Mouse (Mus musculus) CH12F3 (cell line): ENCODE results near the gene Zfp326.

Experiments used
- in situ Hi-C: fragments of 300-500 bp; cut with MboI; formaldehyde crosslinking; loops from 2 replicates; pipeline ENCODE4 v1.14.3; 2020; ENCODE audit warnings: low sequenced_read_pairs

Gene Zfp326

DNA sequence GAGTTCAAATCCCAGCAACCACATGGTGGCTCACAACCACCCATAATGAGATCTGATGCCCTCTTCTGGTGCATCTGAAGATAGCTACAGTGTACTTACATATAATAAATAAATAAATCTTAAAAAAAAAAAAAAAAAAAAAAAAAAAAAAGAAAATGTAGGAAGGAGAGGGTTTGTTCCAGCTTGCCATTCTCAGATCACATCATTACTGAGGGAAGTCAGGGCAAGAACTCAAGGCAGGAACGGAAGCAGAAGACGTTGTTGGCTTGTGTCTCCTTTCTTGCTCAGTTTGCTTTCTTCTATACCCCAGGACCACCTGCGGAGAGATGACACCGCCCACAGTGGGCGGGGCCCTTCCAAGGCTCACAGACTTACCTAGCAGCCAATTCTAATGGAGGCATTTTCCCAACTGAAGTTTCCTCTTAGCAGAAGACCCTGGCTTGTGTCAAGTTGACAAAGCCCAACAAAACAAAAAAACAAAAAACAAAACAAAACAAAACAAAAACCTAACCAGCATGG, 11.2 kb upstream of the Zfp326 start:
- in situ Hi-C loops: loop anchor here (10.0 kb wide), 2 partner anchors 170 to 460 kb away; partner anchors contain the start of gene Lrrc8d

DNA sequence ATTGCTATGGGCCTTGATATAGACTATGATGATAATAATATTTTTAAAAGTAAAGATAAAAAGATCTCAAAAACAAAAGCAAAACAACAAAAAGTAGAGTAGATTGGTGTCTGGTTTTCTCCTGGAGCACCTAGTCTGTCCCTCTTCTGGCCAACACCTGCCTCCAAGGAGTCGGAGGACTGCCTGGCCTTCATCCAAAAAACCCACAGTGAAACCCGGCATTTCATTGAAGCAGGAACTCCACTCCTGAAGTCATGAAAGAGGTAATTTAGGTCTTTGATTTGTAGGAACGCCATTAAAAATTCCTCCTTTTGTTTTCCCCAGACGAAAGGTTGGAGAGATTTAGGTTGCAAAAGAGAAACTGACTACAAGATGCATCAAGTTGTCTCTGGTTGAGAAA, 8.9 kb upstream of the Zfp326 start:
- in situ Hi-C loops: loop anchor here (10.0 kb wide), 2 partner anchors 173 to 463 kb away; partner anchors contain the start of gene Lrrc8d

DNA sequence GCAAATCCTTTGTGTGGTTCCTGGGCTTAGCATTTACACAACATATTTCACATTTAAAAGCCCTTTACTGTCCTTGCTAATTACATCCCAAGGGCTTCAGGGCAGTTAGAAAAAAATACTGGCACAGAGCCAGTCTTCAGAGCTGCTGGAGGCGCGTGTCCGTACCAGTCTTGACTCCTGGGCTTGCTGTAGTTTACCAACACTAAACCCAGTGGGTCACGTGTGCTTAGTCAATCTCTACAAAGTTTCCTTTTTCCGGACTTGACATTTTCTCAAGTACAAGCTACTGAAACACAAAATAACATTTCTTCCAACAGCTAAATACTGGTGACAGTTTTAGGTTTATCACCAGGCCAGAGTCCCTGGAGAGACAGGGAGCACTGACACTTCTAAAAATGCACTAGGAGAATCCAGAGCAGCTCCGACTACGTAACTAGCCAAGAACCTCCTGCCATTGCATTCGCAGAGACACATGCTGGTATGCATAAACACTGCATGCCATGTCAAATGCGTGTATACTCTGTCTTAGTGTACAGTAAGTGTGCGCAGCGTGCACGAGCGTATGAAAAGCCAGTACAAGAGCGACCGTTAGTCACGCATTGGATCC, 8.4 kb upstream of the Zfp326 start:
- in situ Hi-C loops: loop anchor here (10.0 kb wide), 2 partner anchors 173 to 463 kb away; partner anchors contain the start of gene Lrrc8d

DNA sequence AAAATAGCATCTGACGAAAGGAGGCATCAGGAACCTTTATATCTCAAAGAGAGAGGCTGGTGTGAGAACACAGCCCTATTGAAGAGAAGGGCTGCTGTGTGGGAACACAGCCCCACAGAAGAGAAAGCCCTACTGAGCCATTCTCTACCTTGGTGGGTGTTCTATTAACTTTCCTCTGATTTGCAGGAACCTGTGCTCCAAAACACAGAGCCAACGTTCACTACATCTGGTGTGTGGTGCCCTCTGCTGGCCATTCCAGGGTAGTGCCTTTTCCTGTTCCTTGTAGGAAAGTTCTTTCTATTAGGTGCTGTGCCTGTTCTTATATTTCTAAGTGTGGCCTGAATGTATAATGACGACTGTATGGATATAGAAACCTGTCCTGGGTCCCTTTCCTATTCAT, 7.8 kb upstream of the Zfp326 start:
- in situ Hi-C loops: loop anchor here (10.0 kb wide), 2 partner anchors 174 to 464 kb away; partner anchors contain the start of gene Lrrc8d

DNA sequence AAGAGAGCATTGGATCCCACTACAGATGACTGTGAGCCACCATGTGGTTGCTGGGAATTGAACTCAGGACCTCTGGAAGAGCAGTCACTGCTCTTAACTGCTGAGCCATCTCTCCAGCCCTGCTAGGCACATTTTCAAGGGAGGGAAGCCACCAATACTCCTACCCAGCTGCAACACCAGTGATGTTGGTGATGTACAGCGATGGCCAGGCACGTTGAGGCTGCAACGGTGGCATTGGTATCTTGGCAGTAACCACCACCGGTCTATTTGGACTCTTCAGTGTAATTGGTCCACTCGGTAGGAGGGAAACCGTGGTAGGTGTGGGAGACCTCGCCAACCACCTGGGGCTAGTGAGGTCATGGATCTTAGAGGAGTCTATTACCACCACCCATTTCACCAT, 6.6 kb upstream of the Zfp326 start:
- in situ Hi-C loops: loop anchor here (10.0 kb wide), 3 partner anchors 175 to 465 kb away; partner anchors contain the start of gene Lrrc8d

DNA sequence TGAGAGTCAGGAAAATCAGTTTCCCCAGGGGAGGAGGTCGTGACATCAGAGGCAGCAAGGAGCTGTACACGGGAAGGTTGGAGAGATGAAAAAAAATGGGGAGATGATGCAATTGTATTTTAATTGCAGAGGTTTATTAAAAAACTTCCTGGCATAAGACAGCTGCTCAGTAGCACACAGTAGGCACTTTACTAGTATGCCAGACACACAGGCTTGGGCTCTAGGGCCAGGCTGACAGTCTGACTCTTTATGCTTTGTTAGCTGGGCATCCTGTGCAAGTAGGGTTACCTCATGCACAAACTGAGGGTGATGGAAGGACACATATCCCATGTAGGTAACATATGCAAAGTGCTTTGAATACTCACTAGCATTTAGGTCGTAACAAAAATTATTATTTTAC, 5.2 kb upstream of the Zfp326 start:
- in situ Hi-C loops: loop anchor here (10.0 kb wide), 1 partner anchor 376 kb away; no protein-coding TSS in a partner anchor

DNA sequence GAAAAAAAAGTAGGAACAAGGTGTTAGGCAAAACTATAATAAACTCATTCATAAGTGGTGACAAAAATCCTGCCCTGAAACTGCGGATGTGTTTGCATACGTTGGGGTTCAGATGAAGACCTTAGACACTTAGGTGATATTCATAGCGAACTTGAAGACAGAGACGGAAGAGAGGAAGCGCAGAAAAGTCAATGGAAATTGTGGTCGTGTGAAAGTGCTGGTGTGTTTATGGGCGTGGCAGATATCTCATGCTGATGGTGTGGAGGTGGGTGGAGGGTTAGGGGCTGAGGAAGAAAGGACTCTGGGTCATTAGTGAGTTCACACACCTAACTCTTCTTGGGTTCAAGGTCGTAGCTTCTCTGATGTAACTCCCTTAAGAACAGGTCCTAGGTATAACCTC, 4.2 kb upstream of the Zfp326 start:
- in situ Hi-C loops: loop anchor here (10.0 kb wide), 1 partner anchor 377 kb away; no protein-coding TSS in a partner anchor

DNA sequence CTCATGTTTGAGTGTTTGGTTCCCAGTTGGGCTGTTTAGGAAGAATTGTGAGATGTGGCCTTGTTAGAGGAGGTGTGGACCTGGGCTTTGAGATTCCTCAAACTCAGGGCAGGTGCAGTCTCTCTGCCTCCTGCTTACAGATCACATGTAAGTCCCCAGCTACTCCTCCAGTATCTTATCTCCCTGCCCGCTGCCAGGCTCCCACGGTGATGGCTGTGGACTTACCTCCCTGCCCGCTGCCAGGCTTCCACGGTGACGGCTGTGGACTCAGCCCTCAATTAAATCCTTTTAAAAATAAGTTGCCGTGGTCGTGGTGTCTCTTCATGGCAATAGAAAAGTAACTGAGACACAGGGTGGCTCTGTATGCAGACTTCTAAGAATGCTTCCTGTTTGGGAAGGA, 3.4 kb upstream of the Zfp326 start:
- in situ Hi-C loops: loop anchor here (10.0 kb wide), 1 partner anchor 378 kb away; no protein-coding TSS in a partner anchor

DNA sequence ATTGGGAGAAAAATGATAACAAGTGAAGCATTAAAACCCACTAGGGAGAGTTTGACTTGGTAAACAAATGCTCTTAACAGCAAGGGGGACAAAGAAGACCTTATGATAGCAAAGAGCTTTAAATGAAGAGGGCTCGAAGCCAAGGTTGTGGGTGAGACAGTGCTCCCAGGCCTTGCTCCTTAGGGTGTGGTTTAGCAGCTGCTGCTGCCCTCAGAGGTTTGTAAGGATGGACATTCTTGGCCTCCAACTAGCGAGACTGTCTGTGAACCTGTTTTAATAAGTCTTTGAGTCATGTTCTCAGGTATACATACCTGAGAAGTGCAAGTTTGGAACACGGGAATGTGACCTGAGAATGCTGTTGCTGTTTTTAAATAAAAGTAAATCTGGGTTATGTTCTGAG, 2.6 kb upstream of the Zfp326 start:
- in situ Hi-C loops: loop anchor here (10.0 kb wide), 1 partner anchor 379 kb away; no protein-coding TSS in a partner anchor

DNA sequence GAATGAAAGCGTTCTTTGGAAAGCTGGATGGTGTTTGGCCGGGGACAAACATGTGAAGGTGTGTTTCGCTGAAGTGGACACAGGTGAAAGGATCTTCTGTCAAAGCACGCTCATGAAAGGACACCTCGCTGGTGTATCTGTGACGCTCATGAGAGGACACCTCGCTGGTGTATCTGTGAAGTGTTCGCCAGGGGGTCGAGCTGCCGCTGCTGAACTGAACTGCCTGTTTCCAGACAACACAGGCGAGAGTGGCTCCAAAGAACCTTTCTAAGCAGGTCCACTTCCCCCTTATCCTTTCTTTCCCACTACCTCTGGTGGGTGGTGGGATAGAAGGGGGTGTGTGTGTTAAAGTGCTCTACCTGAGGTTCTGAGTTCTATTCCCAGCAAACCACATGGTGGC, 1.9 kb upstream of the Zfp326 start:
- in situ Hi-C loops: loop anchor here (10.0 kb wide), 1 partner anchor 380 kb away; no protein-coding TSS in a partner anchor

DNA sequence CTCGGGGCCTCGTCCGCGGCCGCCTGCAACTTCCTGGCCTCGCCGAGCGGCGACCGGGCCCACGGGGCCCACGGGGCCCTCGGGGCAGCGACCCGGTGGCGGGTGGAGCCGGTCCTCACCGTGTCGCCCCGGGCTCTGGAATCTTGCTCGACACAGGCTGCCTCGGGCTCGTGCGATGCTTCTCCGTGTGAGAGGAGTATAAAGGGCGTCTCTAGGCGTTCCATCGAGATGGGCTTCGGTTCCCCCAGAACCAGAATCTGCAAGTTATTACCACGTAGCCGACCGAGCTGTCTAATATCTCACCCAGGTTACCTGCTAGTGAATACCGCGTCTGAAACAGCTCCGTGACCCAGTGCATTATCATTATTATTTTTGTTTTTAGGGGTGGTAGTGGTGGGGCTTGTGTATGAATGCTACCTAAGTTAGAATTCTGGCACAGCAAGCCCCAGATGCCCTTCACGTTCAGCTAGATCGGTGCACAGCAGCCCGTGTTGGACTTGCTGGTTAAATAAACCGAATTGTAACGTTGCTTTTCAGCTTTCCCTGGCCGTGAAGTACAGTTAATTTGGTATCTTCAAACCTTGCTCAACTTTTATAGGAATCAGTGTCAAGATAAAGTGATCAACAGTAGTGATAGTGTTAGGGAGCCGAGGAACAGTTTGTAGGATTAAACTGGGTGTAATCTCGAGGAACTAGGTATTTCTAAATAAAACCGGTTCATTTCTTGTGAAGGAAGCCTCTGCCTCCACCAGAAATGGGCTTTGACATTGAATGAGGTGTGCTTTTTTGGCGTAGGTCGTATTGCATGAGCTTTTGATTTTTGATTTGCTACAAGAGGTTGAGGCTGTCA, 785 bp downstream of the Zfp326 start:
- in situ Hi-C loops: loop anchor here (10.0 kb wide), 1 partner anchor 382 kb away; no protein-coding TSS in a partner anchor

DNA sequence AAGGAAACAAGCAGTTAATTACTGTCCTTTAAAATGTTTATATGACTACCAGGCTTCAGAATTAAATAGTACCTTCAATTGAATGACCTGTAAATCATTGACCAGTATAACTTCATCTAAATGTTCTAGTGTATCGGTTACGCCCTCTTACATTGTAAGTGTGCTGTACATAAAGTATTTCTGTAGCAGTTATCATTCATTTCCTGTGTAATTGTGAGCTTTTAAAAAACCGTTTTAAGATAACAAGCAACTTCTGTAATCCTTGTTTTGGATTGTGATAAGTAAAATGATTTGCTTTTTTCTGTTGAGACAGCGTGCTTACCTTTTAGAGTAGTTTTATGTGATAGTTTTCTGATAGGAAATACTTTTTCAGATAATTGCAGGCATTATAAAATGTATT, 11.0 kb downstream of the Zfp326 start:
- in situ Hi-C loops: no loop called here

DNA sequence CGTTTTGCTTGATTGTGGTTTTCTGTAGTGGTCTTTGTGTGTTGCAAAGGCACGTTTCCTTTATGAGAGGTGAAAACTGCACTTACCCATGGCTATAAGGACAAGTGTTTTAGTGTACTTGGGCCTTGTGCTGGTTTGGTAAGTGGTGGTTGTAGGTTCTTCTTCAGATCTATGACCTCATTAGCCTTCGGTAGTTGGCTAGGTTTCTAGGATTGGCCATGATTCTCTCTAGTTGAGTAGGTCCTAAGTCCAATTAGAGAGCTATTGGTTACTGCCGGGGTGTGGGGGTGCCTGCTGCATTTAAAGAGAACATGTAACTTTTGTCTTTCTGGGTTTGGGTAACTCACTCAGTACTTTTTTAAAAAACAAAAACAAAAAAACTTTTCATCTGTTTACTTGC, 21.8 kb downstream of the Zfp326 start:
- in situ Hi-C loops: no loop called here

DNA sequence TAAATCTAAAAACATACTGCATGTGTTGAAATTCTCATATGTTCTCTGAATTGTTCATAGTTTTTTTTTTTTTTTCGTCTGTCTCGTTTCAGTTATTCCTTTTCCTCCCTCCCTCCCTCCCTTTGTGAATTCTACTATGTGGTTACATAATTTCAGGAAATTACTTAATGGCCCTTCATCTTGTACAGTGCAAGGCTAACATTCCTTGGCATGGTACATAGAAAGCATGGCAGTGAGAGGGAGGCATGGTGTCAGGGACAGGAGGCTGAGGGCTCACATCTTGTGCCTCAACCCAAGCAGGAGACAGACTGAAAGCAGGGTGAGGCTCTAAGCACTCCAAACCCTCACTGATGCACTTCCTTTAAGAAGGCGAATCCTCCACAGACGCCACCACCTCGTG, 32.8 kb downstream of the Zfp326 start:
- in situ Hi-C loops: no loop called here

DNA sequence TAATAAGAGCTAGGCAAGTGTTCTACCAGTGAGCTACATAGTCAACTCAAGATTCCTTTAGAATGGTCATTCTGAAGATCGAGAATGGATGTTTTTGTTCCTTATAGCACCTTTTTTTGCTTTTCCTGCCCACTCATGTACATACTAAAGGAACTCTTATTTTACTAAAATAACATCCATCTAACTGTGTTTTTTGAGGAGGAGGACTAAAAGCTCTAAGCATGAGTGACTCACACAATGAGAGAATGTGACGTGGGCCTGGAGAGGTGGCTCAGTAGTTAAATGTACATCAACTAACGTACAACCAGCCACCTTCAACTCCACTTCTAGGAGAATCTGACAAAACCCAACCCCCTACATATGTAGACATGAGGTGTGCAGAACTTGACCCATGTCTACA, 33.3 kb downstream of the Zfp326 start:
- in situ Hi-C loops: no loop called here

DNA sequence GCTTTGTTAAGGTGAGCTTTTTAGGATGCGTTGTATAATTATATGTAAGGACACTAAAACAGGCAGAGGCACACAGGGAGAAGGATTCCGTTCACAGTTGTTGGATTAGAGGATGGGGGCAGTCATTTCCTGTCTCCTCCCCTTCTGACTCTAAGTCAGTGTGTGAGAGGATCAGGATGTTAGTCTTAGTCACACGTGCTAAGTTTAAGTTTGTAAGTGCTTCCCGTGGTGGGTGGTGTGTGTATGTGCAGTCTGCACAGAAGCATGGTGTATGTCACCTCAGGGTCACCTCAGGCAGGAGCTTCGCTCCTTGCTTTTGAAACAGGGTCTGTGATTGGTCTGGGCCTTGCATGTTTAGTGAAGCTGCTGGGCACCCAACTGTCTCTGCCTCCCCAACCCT, 35.1 kb downstream of the Zfp326 start:
- in situ Hi-C loops: no loop called here

DNA sequence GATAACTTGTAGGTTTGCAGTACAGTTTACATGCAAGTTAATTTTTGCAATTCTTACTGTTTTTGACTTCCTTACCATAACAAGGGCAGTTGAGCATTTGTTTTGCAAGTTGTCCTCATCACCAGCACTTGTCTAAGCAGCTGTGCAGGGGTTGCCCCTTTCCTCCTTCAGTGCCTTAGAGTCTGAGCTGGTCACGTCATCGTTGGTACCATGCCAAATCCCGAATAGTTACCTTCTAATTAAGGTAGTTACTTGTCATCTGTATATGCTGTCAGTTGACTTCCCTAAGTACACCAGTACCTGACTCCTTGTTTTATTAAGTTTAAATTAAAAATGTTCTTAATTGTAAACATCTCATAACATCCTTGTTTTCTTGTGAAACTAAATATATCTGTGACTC, 41.0 kb downstream of the Zfp326 start:
- in situ Hi-C loops: no loop called here

DNA sequence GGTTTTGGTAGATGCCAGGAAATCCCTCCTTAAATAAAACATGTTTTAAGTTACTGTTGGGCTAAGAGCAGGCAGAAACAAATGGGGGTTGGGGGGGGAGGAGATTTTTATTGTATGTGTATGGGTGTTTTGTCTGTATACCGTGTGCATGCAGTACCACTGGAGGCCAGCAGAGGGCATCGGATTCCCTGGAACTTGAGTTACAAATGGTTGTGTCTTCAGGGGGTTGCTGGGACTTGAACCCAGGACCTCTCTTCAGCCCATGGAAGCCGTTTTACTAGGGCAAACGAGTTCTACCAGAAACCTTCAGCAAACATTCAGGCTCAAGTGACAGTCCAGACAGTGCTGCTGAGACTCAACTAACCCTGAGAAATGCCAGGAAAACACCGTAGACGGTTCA, 41.9 kb downstream of the Zfp326 start:
- in situ Hi-C loops: no loop called here

DNA sequence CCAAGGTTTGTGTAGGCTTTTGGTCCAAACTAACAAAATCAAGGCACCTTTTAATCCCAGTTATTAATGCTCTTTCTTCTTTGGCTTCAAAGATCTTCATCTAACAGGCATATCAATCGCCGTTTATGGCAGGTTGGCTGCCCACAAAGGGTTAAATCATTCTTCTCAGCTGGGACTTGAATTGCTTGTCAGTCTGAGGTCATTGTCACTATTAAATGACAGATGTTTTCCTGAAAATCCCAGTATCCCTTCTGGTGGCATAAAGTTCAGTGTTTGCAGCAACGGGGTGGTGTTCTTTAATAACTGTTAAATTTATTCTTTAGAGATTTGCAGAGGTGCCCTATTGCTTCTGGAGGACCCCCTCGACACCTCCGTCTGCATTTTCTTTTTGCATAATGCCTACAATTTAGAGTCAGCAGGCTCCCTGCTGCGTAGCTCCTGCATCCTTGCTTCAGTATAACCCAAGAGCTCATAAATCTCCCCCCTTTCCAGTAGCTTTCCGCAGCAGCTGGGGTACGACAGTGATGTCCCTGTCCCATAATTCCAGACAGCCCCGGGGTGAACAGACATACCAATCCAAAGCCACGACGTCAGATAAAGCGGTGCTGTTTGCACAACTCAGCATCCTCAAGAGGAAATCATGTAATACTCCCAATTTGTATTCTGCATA, 46.6 kb downstream of the Zfp326 start:
- in situ Hi-C loops: no loop called here

DNA sequence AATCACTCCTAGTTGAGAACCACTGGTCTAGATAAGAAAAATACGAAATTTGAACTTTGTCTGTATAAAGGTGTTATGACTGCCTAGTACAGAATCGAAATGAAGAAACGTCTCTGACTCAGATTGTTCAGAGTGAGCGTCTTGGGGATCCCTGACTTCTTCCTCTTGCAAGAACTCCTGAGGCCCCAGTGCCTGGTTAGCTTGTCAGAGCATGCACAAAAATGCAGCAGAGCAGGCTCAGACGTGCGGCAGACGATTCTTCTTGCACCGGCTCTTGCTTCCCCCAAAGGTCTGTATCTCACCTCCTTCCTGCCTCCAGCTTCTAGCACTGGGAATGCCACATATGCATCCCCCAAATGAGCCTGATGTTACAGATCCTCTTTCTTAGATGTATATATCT, 48.0 kb downstream of the Zfp326 start:
- in situ Hi-C loops: no loop called here
